13 mouse cellular contexts compared by ENCODE assay signal in genomic region chr3:157931592-157931991, GRCm38 (mm10). TPM values are rescaled to one million over a fixed set of nuclear protein-coding genes. Genes with fewer than 3 reads are reported as not detected.
DNase-seq lines count a peak whose midpoint lies in the region; ATAC-seq and TF ChIP-seq lines count a peak whose summit lies in the region.
"Had no signal": no experiment of that assay in that cellular context is flagged by ENCODE, and none has a peak within 500 bp of the region (broad histone marks: within the 10 kb centered on the region; RNA-seq: fewer than 3 reads in every experiment).

No protein-coding gene starts in this region.

- 35% methylated on average over 3 of the region's 3 CpGs for WGBS in lung, postnatal 0 days
- WGBS in bone marrow, adult 2 months, result 32% methylated on average over 3 of the region's 3 CpGs
- 38% methylated on average over 3 of the region's 3 CpGs for WGBS in kidney, postnatal 0 days
- WGBS in stomach, embryonic 14.5 days, result 50% methylated on average over 3 of the region's 3 CpGs
- WGBS in hindbrain, embryonic 11.5 days, result 64% methylated on average over 3 of the region's 3 CpGs
- 61% methylated on average over 3 of the region's 3 CpGs for WGBS in hindbrain, embryonic 13.5 days

- no peak for DNase-seq in lung, postnatal 0 days (ENCODE audit: low spot score)
- no peak for DNase-seq in lung, adult 18-20 months
- DNase-seq in kidney, postnatal 0 days (ENCODE audit: low spot score), result peak; percentile 26
- no peak for DNase-seq in c-Kit-positive CD71-positive TER-119-positive erythroid progenitor cells, embryonic 14.5 days (ENCODE audit: low spot score)
- no peak for DNase-seq in hindbrain, embryonic 11.5 days (ENCODE audit: low spot score)

- no peaks in the 10 kb centered on the region for H3K36me3 ChIP-seq in lung, postnatal 0 days (ENCODE audit: insufficient read depth, low read length)
- no peaks in the 10 kb centered on the region for H3K36me3 ChIP-seq in kidney, postnatal 0 days (ENCODE audit: insufficient read depth, low read length)
- no peaks in the 10 kb centered on the region for H3K36me3 ChIP-seq in stomach, embryonic 14.5 days (ENCODE audit: control insufficient read depth, insufficient read depth, low read length)
- no peaks in the 10 kb centered on the region for H3K36me3 ChIP-seq in hindbrain, embryonic 11.5 days (ENCODE audit: control insufficient read depth, insufficient read depth, low read length)
- no peaks in the 10 kb centered on the region for H3K36me3 ChIP-seq in hindbrain, embryonic 13.5 days
- H3K36me3 ChIP-seq: embryonic facial prominence, embryonic 10.5 days; forebrain, embryonic 12.5 days; neural tube, embryonic 13.5 days had no signal

- H3K9ac ChIP-seq in lung, postnatal 0 days (replicated peaks; ENCODE audit: low read depth), result no peak overlapping the region
- no peak overlapping the region for H3K9ac ChIP-seq in kidney, postnatal 0 days (ENCODE audit: low read depth, low read length)
- H3K9ac ChIP-seq in stomach, embryonic 14.5 days (replicated peaks; ENCODE audit: low read depth, low read length), result no peak overlapping the region
- H3K9ac ChIP-seq in hindbrain, embryonic 11.5 days (ENCODE audit: low read depth, low read length), result no peak overlapping the region
- H3K9ac ChIP-seq in hindbrain, embryonic 13.5 days, result no peak overlapping the region
- H3K9ac ChIP-seq: forebrain, embryonic 12.5 days; neural tube, embryonic 13.5 days had no signal

- no peak overlapping the region for H3K27ac ChIP-seq in lung, postnatal 0 days (ENCODE audit: low read length)
- no peak overlapping the region for H3K27ac ChIP-seq in bone marrow, adult 2 months (ENCODE audit: control insufficient read depth, insufficient read depth, low read depth, low read length, poor library complexity)
- 0 out of 2 replicates have a peak overlapping the region, but pooled peaks have one; percentile 19 for H3K27ac ChIP-seq in kidney, postnatal 0 days
- no peak overlapping the region for H3K27ac ChIP-seq in stomach, embryonic 14.5 days (ENCODE audit: low read length)
- H3K27ac ChIP-seq in hindbrain, embryonic 11.5 days (ENCODE audit: low read depth, low read length), result no peak overlapping the region
- H3K27ac ChIP-seq in hindbrain, embryonic 13.5 days, result no peak overlapping the region
- H3K27ac ChIP-seq: embryonic facial prominence, embryonic 10.5 days; forebrain, embryonic 12.5 days; neural tube, embryonic 13.5 days had no signal

- no peak for TF ChIP-seq EP300 in lung, postnatal 0 days (IDR thresholded peaks at IDR 0.05)

- H3K4me3 ChIP-seq in lung, postnatal 0 days (ENCODE audit: low read depth, low read length), result no peak overlapping the region
- H3K4me3 ChIP-seq in bone marrow, adult 2 months (replicated peaks; ENCODE audit: control insufficient read depth, low read depth, low read length), result no peak overlapping the region
- no peak overlapping the region for H3K4me3 ChIP-seq in kidney, postnatal 0 days (replicated peaks; ENCODE audit: low read depth, low read length)
- no peak overlapping the region for H3K4me3 ChIP-seq in stomach, embryonic 14.5 days (ENCODE audit: low read depth, low read length)
- no peak overlapping the region for H3K4me3 ChIP-seq in hindbrain, embryonic 11.5 days (ENCODE audit: low read depth, low read length)
- no peak overlapping the region for H3K4me3 ChIP-seq in hindbrain, embryonic 13.5 days
- H3K4me3 ChIP-seq: embryonic facial prominence, embryonic 10.5 days; forebrain, embryonic 12.5 days; megakaryocyte, embryonic 14.5 days; neural tube, embryonic 13.5 days had no signal

- H3K27me3 ChIP-seq in lung, postnatal 0 days (replicated peaks; ENCODE audit: insufficient read depth, low read length), result no peaks in the 10 kb centered on the region
- H3K27me3 ChIP-seq in kidney, postnatal 0 days (ENCODE audit: insufficient read depth, low read length), result no peaks in the 10 kb centered on the region
- H3K27me3 ChIP-seq in stomach, embryonic 14.5 days (ENCODE audit: control insufficient read depth, insufficient read depth, low read length), result no peaks in the 10 kb centered on the region
- H3K27me3 ChIP-seq in hindbrain, embryonic 11.5 days (ENCODE audit: control insufficient read depth, insufficient read depth, low read length), result no peaks in the 10 kb centered on the region
- no peaks in the 10 kb centered on the region for H3K27me3 ChIP-seq in hindbrain, embryonic 13.5 days
- H3K27me3 ChIP-seq: neural tube, embryonic 13.5 days had no signal

- TF ChIP-seq POLR2A in bone marrow, adult 2 months (IDR thresholded peaks at IDR 0.05; ENCODE audit: borderline replicate concordance, control insufficient read depth, low read depth, low read length), result no peak

- no peak overlapping the region for H3K4me2 ChIP-seq in lung, postnatal 0 days (replicated peaks; ENCODE audit: low read depth, low read length)
- no peak overlapping the region for H3K4me2 ChIP-seq in kidney, postnatal 0 days (ENCODE audit: low read length)
- H3K4me2 ChIP-seq in stomach, embryonic 14.5 days (replicated peaks; ENCODE audit: low read depth, low read length), result no peak overlapping the region
- H3K4me2 ChIP-seq in hindbrain, embryonic 11.5 days (replicated peaks; ENCODE audit: low read depth, low read length), result no peak overlapping the region
- H3K4me2 ChIP-seq in hindbrain, embryonic 13.5 days, result no peak overlapping the region
- H3K4me2 ChIP-seq: forebrain, embryonic 12.5 days; heart, embryonic 11.5 days; neural tube, embryonic 13.5 days had no signal

- no peaks in the 10 kb centered on the region for H3K4me1 ChIP-seq in lung, postnatal 0 days (ENCODE audit: insufficient read depth, low read depth, low read length)
- H3K4me1 ChIP-seq in bone marrow, adult 2 months (ENCODE audit: control insufficient read depth, insufficient read depth, low read length), result no peaks in the 10 kb centered on the region
- H3K4me1 ChIP-seq in kidney, postnatal 0 days (replicated peaks; ENCODE audit: insufficient read depth, low read length), result no peaks in the 10 kb centered on the region
- H3K4me1 ChIP-seq in stomach, embryonic 14.5 days (ENCODE audit: control insufficient read depth, insufficient read depth, low read length), result no peaks in the 10 kb centered on the region
- H3K4me1 ChIP-seq in hindbrain, embryonic 11.5 days (replicated peaks; ENCODE audit: control insufficient read depth, insufficient read depth, low read length), result no peaks in the 10 kb centered on the region
- H3K4me1 ChIP-seq in hindbrain, embryonic 13.5 days (replicated peaks), result no peaks in the 10 kb centered on the region
- H3K4me1 ChIP-seq: embryonic facial prominence, embryonic 10.5 days; forebrain, embryonic 12.5 days; neural tube, embryonic 13.5 days had no signal

- no peaks in the 10 kb centered on the region for H3K9me3 ChIP-seq in lung, postnatal 0 days (ENCODE audit: low read length)
- H3K9me3 ChIP-seq in kidney, postnatal 0 days (replicated peaks; ENCODE audit: low read length), result no peaks in the 10 kb centered on the region
- no peaks in the 10 kb centered on the region for H3K9me3 ChIP-seq in stomach, embryonic 14.5 days (ENCODE audit: control insufficient read depth, low read depth, low read length)
- H3K9me3 ChIP-seq in hindbrain, embryonic 11.5 days (ENCODE audit: control insufficient read depth, low read length), result no peaks in the 10 kb centered on the region
- H3K9me3 ChIP-seq in hindbrain, embryonic 13.5 days, result no peaks in the 10 kb centered on the region
- H3K9me3 ChIP-seq: embryonic facial prominence, embryonic 10.5 days; forebrain, embryonic 12.5 days; megakaryocyte, embryonic 14.5 days; neural tube, embryonic 13.5 days had no signal

- ATAC-seq in lung, postnatal 0 days, result no peak
- ATAC-seq in kidney, postnatal 0 days (replicated peaks; ENCODE audit: low FRiP score, low read depth), result peak; percentile 86
- 0 out of 2 replicates have a peak, but pooled peaks have one; percentile 42 for ATAC-seq in stomach, embryonic 14.5 days (ENCODE audit: insufficient number of reproducible peaks, insufficient read depth, low FRiP score, low read depth)
- no peak for ATAC-seq in hindbrain, embryonic 11.5 days (ENCODE audit: low FRiP score)
- no peak for ATAC-seq in hindbrain, embryonic 13.5 days (ENCODE audit: low FRiP score)

- TF ChIP-seq CTCF in lung, postnatal 0 days (IDR thresholded peaks at IDR 0.05), result peak; percentile 40
- TF ChIP-seq CTCF in bone marrow, adult 2 months (IDR thresholded peaks at IDR 0.05; ENCODE audit: control insufficient read depth, insufficient read depth, low read length), result peak; percentile 25; the same call in 1 of the 2 replicates
- peak; percentile 47; the same call in 1 of the 2 replicates for TF ChIP-seq CTCF in kidney, postnatal 0 days (IDR thresholded peaks at IDR 0.05; ENCODE audit: low read depth)

RNA-seq across cellular contexts. Expression of gene Cth, which starts 6.7 kb away (rescaled TPM):
- 6.4 and 6.9 TPM in 2 replicates for polyA plus RNA-seq in lung, postnatal 0 days (2015; fragmentation: Nextera tagmentation; extraction: Ambion mirVana)
- polyA plus RNA-seq in bone marrow, adult 2 months (2011; ENCODE audit: insufficient read depth, insufficient read length, low replicate concordance, missing spikeins), result 23.4 TPM in 1 of 2 replicates, not detected in the other
- polyA plus RNA-seq in kidney, postnatal 0 days (2015; fragmentation: Nextera tagmentation; extraction: Ambion mirVana), result 76.8 and 83.6 TPM in 2 replicates
- 13.4 and 15.6 TPM in 2 replicates for polyA plus RNA-seq in stomach, embryonic 14.5 days (2014; fragmentation: Nextera tagmentation; extraction: Ambion mirVana)
- 10.3 and 11.0 TPM in 2 replicates for polyA plus RNA-seq in hindbrain, embryonic 11.5 days (2014; fragmentation: Nextera tagmentation; extraction: Ambion mirVana)
- 3.1 and 3.2 TPM in 2 replicates for polyA plus RNA-seq in hindbrain, embryonic 13.5 days (2015; fragmentation: Nextera tagmentation; extraction: Ambion mirVana)

RNA-seq across cellular contexts. Expression of gene Ankrd13c, which starts 15.4 kb away (rescaled TPM):
- polyA plus RNA-seq in lung, postnatal 0 days (2015; fragmentation: Nextera tagmentation; extraction: Ambion mirVana), result 13.8 and 17.0 TPM in 2 replicates
- polyA plus RNA-seq in bone marrow, adult 2 months (2011; ENCODE audit: insufficient read depth, insufficient read length, low replicate concordance, missing spikeins), result 13.5 and 30.1 TPM in 2 replicates
- polyA plus RNA-seq in kidney, postnatal 0 days (2015; fragmentation: Nextera tagmentation; extraction: Ambion mirVana), result 31.9 and 33.0 TPM in 2 replicates
- polyA plus RNA-seq in stomach, embryonic 14.5 days (2014; fragmentation: Nextera tagmentation; extraction: Ambion mirVana), result 23.8 and 24.7 TPM in 2 replicates
- 22.1 and 23.7 TPM in 2 replicates for polyA plus RNA-seq in hindbrain, embryonic 11.5 days (2014; fragmentation: Nextera tagmentation; extraction: Ambion mirVana)
- polyA plus RNA-seq in hindbrain, embryonic 13.5 days (2015; fragmentation: Nextera tagmentation; extraction: Ambion mirVana), result 22.9 and 23.0 TPM in 2 replicates

Comparison
In these comparisons a context has a peak if more than half of its experiments do, and no peak if none do; other contexts are left out.
1. ATAC-seq: peak in kidney, postnatal 0 days (single experiment) and stomach, embryonic 14.5 days (single experiment); none in lung, postnatal 0 days (single experiment), hindbrain, embryonic 11.5 days (single experiment) and hindbrain, embryonic 13.5 days (single experiment).
2. Peak in every context shown above with its lines, with median percentiles within 50 percentile points of each other: CTCF ChIP-seq.